Mouse (Mus musculus) embryo, embryonic 10.5 days (tissue): ENCODE data around the gene Zfp128.
"Not testable (repeated sequence)": the region's sequence is repeated elsewhere in the genome, so short reads cannot be mapped to it uniquely, and the experiment has no call there.

Source experiments
- DNase-seq: peaks from one replicate; pipeline ENCODE4 v3.0.0-alpha.2; 2015; ENCODE audit warnings: low spot score

The Zfp128 gene

DNA sequence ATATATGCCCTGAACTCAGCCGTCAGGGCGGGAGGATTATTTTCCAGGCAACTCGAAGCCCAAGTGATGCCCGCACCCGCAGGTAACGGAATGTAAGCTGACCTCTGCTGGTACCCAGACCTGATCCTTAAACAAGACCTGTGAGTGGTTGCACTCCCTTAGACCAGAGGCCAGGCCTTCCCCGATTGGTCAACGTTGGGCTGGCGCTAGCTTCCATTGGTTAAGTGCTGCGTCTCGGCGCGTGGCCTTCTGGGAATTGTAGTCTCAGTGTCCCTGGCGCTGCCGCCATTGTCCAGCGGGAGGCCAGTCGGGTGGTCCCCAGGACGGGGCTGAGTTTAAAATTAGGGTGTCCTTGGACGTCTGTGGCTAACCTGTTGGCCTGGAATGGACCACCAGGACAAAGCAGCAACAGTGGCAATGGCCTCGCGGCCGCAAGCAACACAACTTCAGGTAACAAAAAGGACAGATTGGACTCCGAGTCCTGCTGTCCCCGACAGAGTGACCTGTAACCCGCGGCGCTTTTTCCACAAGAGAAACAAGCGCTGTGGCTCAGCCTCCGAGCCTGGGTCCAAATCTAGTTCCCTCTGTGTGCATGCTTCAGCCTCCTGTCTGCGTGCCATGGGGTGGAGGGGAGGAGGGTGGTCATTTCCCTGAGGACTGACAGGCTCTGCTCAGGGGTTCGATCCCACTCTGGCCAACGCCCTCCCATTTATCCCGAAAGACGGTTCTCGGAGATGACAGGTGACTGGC, at the start of gene Zfp128:
Zfp128 (plus strand) TSS at position 267 of the 750 bp plus-strand sequence.
- DNase-seq: peak; percentile 99

DNA sequence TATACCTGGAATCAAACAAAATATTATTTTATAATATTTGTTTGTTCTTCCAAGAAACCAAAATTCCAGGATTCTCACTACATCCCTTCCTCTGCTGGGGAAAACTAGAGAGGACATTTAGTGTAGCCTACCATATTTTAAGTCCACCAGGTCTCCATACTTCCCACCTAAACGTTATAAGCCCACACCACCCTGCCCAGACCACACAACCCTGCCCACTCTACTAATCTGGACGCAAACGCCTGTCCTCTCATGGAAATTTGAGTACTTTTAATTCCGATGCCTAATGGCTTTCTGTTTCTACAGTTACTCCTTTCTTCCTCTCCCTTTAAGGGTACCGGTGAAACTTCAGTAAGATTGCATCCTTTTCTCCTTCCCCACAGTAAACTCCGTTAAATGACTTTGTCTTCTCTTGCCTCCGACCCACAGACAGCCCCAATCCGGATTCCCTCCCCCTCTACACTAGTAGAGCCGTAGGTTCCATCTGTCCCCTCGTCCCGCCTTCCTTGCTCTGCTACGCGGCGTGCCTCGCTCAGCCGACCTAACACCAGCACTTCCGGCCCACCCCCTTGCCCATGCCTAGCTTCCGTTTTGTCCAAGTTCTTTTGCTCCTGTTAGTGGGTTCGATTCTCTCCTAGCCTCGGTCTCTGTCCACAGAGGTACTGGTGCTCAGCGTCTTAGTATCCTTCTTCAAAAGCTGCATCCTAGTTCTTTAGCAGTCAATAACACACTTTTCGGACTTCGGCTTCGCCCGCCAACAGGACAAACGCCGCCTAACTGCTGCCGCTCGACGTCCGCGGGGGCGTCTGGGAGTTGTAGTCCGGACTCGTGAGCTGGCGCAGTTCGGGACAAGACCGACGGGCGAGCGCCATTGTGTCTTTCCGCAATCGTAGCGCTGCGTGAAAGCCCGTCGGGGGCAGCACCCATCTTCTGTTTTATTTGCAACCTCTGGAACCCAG, 46.5 kb upstream of the Zfp128 start, which contains the start of gene Zfp110:
Zfp110 (plus strand) TSS at position 600 of the 959 bp plus-strand sequence.
- peak; percentile 94 for DNase-seq

DNA sequence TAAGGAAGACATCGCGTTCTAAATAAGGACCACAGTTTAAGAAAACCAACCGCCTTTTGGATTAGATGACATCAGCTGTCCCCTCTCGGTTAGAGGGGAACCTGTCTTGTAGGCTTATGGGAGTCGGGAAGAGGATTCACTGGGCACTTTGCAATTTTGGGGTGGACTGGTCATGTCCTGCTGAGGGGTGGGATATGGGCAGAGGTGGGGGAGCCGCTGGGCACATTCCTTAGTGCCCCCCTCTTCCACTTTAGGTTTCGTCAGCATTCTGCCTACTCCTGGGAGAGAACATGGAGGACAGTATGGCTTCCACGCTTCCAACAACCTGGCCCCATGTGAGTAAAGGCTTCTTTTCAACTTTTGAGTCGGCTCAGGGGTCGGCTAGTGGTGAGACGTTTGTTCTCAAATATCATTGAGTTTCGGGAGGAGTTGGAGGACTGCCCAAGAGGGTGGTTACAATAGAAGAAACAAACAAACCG, 45.7 kb upstream of the Zfp128 start:
- DNase-seq: no peak

DNA sequence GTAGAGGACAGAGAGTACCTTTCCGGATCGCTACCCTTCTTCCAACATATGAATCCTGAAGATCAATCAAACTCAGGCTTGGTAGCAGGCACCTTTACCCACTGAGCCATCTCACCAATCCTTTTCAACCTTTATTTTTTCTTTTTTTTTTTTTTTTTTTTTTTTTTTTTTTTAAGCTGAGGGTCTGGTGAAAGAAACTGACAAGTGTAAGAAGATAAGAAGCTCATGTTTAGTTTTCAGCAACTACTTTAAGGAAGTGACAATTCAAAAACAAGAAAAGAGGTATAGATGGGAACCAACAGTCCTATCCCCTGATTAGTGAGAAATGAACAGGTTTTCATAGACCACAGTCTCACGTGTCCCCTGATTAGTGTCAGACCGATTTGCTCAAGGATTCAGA, 45.2 kb upstream of the Zfp128 start:
- DNase-seq: no peak

DNA sequence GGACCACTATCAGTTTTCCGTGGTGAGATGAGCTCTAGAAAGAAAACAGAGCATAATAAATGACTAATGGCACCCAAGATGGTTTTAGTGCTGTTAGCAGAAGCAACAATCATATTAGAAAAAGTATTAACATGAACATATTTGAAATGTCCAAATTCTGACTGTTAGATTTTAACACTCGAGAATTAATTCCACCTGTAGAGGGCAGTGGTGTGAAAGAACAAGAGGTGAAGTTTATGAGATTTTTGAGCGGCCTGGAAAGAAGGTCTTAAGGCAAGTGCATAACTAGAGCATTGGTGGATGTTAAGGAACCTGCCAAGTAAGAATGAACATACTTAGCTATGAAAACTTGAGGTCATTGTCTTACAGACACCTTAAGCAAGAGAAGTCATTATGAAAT, 6.7 kb upstream of the Zfp128 start:
- peak; percentile 64 for DNase-seq

DNA sequence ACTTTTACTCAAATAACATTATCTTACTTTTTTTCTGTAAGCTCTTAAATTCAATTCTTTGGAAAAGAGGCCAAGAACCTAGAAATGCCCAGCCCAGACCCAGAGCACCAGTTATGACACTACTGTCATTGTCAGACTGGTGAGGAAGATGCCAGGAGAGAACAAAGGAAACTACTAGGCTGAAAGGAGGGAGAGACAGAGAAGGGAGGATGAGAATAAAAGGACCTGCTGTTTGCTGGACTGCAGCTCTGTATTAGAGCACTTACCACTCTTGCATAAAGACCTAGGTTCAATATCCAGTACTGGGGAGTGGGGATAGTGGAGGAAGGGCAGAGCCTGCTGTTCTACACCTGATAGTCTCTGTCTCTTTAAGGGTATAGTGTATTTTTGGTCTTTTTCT, 941 bp upstream of the Zfp128 start:
- DNase-seq: no peak

DNA sequence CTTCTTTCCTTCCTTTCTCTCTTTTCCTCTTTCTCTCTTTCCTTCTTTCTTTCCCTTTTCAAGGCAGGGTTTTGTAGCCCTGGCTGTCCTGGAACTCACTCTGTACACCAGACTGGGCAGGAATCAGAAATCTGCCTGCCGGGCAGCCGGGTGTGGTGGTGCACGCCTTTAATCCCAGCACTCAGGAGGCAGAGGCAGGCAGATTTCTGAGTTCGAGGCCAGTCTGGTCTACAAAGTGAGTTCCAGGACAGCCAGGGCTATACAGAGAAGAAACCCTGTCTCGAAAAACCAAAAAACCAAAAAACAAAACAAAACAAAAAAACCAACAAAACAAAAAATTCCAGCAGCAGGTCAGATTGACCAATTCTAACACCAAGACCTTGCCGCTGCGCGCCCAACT, 480 bp upstream of the Zfp128 start:
- DNase-seq: not testable (repeated sequence)

DNA sequence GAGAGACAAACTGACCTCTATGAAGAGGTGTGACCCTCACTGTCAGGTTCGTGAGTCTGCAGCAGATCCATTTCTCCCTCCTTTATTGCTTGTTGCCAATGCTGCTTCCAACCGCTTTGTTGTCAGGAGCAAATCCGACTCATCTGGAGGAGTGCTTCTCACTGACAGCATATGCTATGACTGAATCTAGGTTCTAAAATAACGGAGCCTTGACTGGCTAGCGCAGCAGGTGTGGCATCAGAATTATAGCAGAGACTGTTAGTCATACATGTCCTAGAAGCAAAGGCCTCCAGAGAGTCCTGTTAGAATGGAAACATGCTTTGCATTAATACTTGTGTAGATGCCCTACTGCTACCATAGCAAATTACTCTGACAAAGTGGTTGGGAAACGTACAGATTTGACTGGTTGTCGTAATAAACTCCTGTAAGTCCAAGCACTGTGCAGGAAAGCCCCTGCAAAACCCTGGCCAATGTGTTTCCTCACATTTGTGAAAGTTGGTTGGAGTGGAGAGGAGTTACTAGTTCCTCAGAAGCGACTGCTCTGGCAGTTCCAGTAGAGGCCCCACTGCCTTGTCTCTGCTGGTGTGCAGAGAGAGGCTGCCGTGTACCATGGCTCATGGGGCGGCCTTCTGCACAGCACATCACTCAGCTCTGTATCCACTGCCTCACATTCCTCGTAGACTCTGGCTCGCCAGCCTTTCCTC, 5.7 kb downstream of the Zfp128 start:
- DNase-seq: no peak

DNA sequence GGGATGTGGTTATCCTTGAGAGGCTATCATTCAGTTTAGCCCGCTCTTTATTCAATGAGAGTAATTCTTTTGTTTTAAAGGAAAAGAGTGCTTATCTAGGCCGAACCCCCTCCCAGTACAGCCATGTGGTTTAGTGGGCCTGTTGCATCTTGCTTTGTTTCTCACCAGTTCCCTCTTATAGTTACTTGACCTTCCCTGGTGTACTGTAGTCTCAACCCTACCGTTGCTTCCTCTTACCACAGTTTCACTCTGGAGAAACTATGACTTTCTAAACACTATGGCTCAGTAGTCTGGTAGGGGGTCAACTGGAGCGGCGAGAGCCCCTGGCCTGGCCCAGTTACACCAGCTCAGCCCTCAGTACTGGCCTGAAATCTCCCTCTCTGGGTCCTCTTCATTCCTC, 6.6 kb downstream of the Zfp128 start:
- no peak for DNase-seq

DNA sequence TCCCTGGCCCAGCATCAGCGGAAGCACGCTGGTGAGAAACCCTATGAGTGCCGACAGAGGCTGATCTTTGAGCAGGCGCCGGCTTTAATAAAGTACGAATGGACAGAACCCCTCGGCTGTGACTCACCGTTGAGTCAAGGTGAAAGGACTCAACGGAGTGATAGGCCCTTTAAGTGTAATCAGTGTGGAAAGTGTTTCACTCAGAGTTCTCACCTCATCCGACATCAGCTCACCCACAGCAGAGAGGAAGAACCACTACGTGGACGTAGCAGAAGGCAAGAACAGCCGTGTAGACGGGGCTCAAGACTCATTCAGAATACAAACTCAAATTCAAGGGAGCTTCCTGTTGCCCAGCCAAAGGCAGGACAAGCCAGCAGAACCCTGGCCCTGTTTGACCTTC, 10.0 kb downstream of the Zfp128 start:
- DNase-seq: no peak

DNA sequence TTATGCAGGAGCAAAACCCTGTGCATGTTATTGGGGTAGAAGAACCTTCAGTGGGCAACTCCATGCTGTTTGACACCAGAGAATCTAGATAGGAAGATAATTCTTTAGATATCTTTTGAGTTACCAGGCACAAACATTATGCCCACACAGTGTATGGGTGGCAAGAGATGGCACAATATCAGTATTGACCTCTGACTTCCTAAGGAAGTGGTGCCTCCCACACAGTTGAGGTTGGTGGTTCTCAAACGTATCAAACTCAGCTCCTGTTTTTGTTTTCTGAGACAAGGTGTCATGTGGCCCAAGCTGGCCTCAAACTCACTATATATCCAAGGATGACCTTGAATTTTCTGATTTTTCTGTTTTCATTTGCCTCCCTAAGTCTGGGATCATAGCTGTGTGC, 10.4 kb downstream of the Zfp128 start:
- no peak for DNase-seq

DNA sequence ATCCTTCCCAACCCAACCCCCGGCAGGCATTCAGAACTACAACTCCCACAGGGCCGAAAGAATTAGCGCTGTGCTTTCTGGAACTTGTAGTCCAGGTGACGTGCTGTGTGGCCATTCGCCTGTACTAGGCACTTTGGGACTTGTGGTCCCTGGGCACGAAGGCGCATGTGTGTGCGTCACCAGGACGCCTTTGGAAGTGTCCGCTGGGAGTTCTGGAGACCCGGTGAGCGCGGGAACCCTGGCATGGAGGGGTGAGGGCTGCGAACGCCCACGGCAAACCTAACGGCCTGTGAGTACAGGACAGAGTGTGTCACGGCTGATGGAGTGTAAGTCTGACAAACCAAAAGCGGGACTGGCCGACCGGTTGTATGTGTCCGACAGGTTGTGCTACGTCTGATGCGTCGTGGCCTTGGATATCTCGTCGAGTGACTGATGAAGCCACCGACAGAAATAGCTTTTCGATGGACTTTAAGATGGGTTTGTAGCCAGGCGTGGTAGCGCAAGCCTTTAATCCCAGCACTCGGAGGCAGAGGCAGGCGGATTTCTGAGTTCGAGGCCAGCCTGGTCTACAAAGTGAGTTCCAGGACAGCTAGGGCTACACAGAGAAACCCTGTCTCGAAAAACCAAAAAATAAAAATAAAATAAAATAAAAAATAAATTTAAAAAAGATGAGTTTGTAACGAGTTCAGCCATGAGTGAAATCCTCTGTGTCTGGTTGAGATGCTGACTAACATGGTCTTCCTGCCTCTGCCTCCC, 16.9 kb downstream of the Zfp128 start, which contains the start of gene Zscan22:
Zscan22 (plus strand) TSS at position 161 of the 756 bp plus-strand sequence.
- peak; percentile 98 for DNase-seq

DNA sequence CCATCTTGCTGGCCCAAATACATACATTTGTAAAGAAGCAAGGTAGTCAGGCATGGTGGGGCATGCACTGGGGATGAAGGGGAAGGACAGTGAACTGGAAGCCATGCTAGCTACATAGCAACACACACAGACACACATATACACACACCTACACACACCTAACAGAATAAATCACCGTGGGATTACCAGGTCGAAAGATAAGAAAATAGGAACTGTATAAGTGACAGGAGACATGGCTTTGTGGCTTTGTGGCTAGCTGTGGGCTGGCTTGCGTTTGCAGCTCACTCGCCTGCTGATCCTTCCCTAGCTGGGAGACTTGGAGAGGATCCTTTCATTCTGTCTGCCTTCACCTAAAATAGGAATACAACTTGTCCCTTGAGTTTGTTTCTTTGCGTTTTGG, 20.5 kb downstream of the Zfp128 start:
- no peak for DNase-seq

DNA sequence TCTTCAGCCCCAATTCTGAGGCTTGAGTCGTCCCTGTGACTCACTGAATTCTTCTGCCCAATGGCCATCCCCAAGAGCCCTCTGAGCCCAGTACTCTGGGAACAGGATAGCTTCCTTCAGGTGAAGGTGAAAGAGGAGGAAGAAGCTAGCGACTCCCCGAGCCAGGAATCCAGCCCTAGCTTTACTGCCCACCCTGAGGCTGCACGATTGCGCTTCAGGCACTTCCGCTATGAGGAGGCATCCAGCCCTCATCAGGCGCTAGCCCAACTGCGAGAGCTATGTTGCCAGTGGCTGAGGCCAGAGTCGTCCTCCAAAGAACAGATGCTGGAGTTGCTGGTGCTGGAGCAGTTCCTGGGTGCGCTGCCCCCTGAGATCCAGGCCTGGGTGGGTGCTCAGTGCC, 22.6 kb downstream of the Zfp128 start:
- DNase-seq: no peak

DNA sequence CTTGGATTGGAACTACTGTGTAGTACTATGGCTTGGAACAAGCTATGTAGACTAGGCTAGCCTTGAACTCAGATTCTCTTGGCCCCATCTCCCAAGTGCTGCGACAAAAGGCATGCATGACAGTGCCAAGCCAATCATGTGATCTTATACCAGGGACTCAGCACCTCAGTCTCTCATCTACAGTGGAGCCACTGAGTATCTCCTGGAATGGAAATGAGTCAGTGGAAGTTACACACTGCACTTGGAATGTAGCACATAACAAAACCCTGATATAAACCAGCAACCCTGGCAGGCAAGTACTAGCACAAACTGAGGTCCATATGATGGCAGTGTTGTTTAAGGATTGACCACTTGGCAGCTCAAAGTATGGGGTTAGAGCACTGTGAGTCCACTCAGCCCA, 24.2 kb downstream of the Zfp128 start:
- DNase-seq: no peak

DNA sequence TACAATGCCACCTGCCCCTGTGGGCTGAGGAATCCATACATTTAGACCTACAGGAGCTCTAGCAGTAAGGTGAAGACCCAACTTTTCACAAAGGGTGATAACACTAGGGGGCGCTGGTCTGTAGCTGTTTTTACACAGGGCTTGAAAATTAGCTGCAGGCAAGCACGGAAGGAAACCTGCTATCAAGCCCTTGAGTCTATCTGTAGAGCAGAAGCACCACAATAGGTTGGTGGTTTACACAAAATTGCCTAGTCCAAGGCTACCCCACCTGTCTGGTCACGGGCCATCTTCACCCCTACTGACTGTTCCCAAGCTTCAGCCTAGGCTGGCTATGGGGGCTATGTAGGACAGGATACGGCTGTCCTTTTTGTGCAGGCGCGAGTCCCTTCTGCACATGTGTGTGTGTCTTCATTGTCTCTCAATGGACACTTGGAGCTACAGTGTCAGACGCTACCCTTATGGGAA, 28.6 kb downstream of the Zfp128 start:
- DNase-seq: peak; percentile 89

DNA sequence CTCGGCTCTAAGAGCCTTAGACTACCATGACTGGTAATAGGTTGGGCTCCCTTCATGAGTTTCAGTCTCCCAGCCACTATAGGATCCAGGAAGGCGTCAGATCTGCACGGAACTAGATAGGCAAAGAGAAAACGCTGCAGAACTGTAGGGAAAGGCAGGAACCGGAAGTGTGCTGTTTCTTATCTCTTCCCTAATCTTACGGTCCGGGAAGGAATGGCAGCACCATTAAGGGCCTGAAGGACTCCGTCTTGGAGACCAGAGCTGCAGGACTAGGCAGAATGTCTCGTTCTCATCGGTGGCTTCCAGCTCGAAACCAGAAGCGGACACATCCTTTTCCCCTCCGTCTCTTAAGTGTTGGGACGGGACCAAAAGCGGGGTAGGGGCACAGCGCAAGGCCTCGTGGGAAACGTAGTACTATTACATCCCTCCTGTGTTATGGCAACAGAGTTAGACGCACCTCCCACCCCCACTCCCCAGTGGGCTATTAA, 29.2 kb downstream of the Zfp128 start:
- DNase-seq: peak; percentile 86

DNA sequence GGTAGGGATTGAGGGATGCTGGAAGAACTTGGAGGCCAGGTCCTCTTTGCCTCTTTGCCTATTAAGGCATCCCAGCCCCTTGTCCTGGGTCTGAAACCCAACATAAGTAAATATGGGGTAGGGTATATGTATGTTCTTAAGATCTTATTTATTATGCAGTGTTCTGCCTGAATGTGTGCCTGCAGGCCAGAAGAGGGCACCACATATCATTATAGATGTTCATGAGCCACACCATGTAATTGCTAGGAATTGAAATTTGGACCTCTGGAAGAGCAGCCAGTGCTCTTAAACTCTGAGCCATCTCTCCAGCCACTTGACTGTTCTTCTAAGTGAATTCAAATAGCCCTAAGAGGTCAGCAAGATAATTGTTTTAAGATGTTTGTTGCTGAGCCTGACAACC, 32.6 kb downstream of the Zfp128 start:
- peak; percentile 41 for DNase-seq

DNA sequence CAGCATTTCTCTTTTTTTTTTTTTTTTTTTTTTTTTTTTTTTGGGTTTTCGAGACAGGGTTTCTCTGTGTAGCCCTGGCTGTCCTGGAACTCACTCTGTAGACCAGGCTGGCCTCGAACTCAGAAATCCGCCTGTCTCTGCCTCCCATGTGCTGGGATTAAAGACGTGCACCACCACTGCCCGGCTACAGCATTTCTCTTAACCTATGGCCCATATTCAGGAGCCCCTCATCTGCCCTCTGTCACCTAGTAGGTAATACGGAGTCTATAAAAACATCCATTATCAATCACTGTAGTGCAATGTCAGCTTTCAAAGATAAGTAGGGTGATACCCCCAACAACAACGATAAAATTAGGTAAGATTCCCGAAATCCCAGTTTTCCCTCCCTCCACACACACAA, 39.5 kb downstream of the Zfp128 start:
- DNase-seq: not testable (repeated sequence)

DNA sequence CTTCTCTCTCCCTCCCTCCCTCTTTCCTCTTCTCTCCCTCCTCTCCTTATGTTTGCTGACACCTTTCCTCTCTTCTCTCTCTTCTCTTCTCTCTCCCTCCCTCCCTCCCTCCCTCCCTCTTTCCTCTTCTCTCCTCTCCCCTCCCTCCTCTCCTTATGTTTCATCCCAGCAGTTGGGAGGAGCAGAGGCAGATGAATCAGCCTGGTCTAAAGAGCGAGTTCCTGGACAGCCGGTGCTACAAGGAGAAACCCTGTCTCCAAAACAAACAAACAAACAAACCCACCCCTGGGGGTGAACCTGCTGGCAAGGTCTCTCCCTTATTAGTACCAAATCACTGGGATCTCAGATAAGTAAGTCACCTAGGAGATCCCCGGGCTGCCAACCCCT, 40.3 kb downstream of the Zfp128 start:
- no peak for DNase-seq
